Comparison of ENCODE assay signal across 9 mouse cellular contexts in genomic region chr13:49372370-49373060, GRCm38 (mm10). TPM values are rescaled to one million over a fixed set of nuclear protein-coding genes. Genes with fewer than 3 reads are reported as not detected.
DNase-seq lines count a peak whose midpoint lies in the region; ATAC-seq and TF ChIP-seq lines count a peak whose summit lies in the region.
"Had no signal": no experiment of that assay in that cellular context is flagged by ENCODE, and none has a peak within 500 bp of the region (broad histone marks: within the 10 kb centered on the region; RNA-seq: fewer than 3 reads in every experiment).

No protein-coding gene starts in this region.

- no peak overlapping the region for H3K4me3 ChIP-seq in kidney, adult 2 months (ENCODE audit: insufficient read depth, low read depth, low read length)
- H3K4me3 ChIP-seq in embryonic facial prominence, embryonic 10.5 days, result no peak overlapping the region
- no peak overlapping the region for H3K4me3 ChIP-seq in midbrain, embryonic 14.5 days (replicated peaks; ENCODE audit: low read depth, low read length)

- H3K4me2 ChIP-seq in midbrain, embryonic 14.5 days (ENCODE audit: low read length), result no peak overlapping the region
- H3K4me2 ChIP-seq: lung, embryonic 14.5 days had no signal

- DNase-seq in kidney, adult 2 months, result no peak
- no peak for DNase-seq in kidney, postnatal 10 days
- DNase-seq in MN1 (ENCODE audit: low spot score) (peak; percentile 18), adipocyte (ENCODE audit: low spot score) (no peak)
- no peak for DNase-seq in embryonic facial prominence, embryonic 10.5 days (ENCODE audit: low spot score)
- peak; percentile 62 to 65 for DNase-seq in heart, postnatal 36 days
- DNase-seq in midbrain, embryonic 14.5 days, result no peak
- DNase-seq: lung, embryonic 14.5 days had no signal

- peaks cover 22% of the 10 kb centered on the region; the same call in 1 of the 2 replicates for H3K4me1 ChIP-seq in kidney, adult 2 months (ENCODE audit: control insufficient read depth, insufficient read depth, low read length)
- peaks cover 33% of the 10 kb centered on the region for H3K4me1 ChIP-seq in embryonic facial prominence, embryonic 10.5 days
- H3K4me1 ChIP-seq in midbrain, embryonic 14.5 days (ENCODE audit: control insufficient read depth, insufficient read depth, low read length), result no peaks in the 10 kb centered on the region

- no peak overlapping the region for H3K9ac ChIP-seq in midbrain, embryonic 14.5 days (replicated peaks; ENCODE audit: low read length)
- H3K9ac ChIP-seq: lung, embryonic 14.5 days had no signal

- no peak for ATAC-seq in granulocyte monocyte progenitor cell, adult 5-6 weeks (replicated peaks; ENCODE audit: poor library complexity, severe bottlenecking)
- no peak for ATAC-seq in midbrain, embryonic 14.5 days (ENCODE audit: low FRiP score, low TSS enrichment)

- no peaks in the 10 kb centered on the region for H3K36me3 ChIP-seq in kidney, adult 2 months (ENCODE audit: control insufficient read depth, insufficient read depth, low read length)
- peaks cover 80% of the 10 kb centered on the region for H3K36me3 ChIP-seq in embryonic facial prominence, embryonic 10.5 days (replicated peaks)
- H3K36me3 ChIP-seq in midbrain, embryonic 14.5 days (ENCODE audit: control insufficient read depth, insufficient read depth, low read length), result peaks cover 58% of the 10 kb centered on the region

- no peak for TF ChIP-seq POLR2A in kidney, adult 2 months (IDR thresholded peaks at IDR 0.05; ENCODE audit: low read depth, low read length)

- intact Hi-C loops in heart, postnatal 36 days (cut with DNase I), result no loop called here

- peak overlapping the region; percentile 76 for H3K27ac ChIP-seq in kidney, adult 2 months (ENCODE audit: insufficient read depth, low read depth, low read length)
- 0 out of 2 replicates have a peak overlapping the region, but pooled peaks have one; percentile 26 for H3K27ac ChIP-seq in embryonic facial prominence, embryonic 10.5 days (replicated peaks)
- H3K27ac ChIP-seq in midbrain, embryonic 14.5 days (replicated peaks; ENCODE audit: low read depth, low read length), result no peak overlapping the region

- TF ChIP-seq CTCF in kidney, adult 2 months (conservative IDR thresholded peaks at IDR 0.05; ENCODE audit: insufficient read depth, insufficient read length, low read depth, low read length), result no peak

- H3K27me3 ChIP-seq in kidney, adult 2 months (replicated peaks; ENCODE audit: control insufficient read depth, insufficient read depth, low read length), result no peaks in the 10 kb centered on the region
- H3K27me3 ChIP-seq in embryonic facial prominence, embryonic 10.5 days (replicated peaks; ENCODE audit: low read depth, poor library complexity, severe bottlenecking), result no peaks in the 10 kb centered on the region
- no peaks in the 10 kb centered on the region for H3K27me3 ChIP-seq in midbrain, embryonic 14.5 days (ENCODE audit: control insufficient read depth, insufficient read depth, low read length)

- no peaks in the 10 kb centered on the region for H3K9me3 ChIP-seq in embryonic facial prominence, embryonic 10.5 days
- H3K9me3 ChIP-seq in midbrain, embryonic 14.5 days (ENCODE audit: control insufficient read depth, low read length), result no peaks in the 10 kb centered on the region

- 78% methylated on average over 9 of the region's 9 CpGs for WGBS in kidney, adult 2 months
- WGBS in embryonic facial prominence, embryonic 10.5 days, result 93% methylated on average over 9 of the region's 9 CpGs
- whole genome bisulfite sequencing in midbrain, embryonic 14.5 days, result 89% methylated on average over 9 of the region's 9 CpGs

RNA-seq across cellular contexts. Expression of gene Bicd2, which starts 31.1 kb away (rescaled TPM):
- 17.0 and 17.6 TPM in 2 replicates for polyA plus RNA-seq in kidney, adult 2 months (2012; rRNA removed)
- 32.6 and 33.3 TPM in 2 replicates for polyA plus RNA-seq in embryonic facial prominence, embryonic 10.5 days (2016; fragmentation: Nextera tagmentation; extraction: Ambion mirVana)
- 10 to 100 TPM; 73.4 to 79.7 TPM for total RNA-seq in heart, postnatal 36 days (2021)
- 13.8 and 13.9 TPM in 2 replicates for total RNA-seq in granulocyte monocyte progenitor cell, adult 5-6 weeks (2014; fragmentation: Nextera tagmentation)
- 20.6 and 22.8 TPM in 2 replicates for total RNA-seq in granulocyte monocyte progenitor cell, adult 5-6 weeks (2017)
- 25.3 and 30.1 TPM in 2 replicates for polyA plus RNA-seq in midbrain, embryonic 14.5 days (2014; fragmentation: Nextera tagmentation; extraction: Ambion mirVana)

RNA-seq across cellular contexts. Expression of gene Ippk, which starts 48.5 kb away (rescaled TPM):
- polyA plus RNA-seq in kidney, adult 2 months (2012; rRNA removed), result 6.5 and 7.1 TPM in 2 replicates
- polyA plus RNA-seq in embryonic facial prominence, embryonic 10.5 days (2016; fragmentation: Nextera tagmentation; extraction: Ambion mirVana), result 18.3 and 20.4 TPM in 2 replicates
- total RNA-seq in heart, postnatal 36 days (2021), result 1 to 10 TPM; 6.5 TPM
- 6.3 and 6.5 TPM in 2 replicates for total RNA-seq in granulocyte monocyte progenitor cell, adult 5-6 weeks (2014; fragmentation: Nextera tagmentation)
- 13.8 and 19.4 TPM in 2 replicates for total RNA-seq in granulocyte monocyte progenitor cell, adult 5-6 weeks (2017)
- polyA plus RNA-seq in midbrain, embryonic 14.5 days (2014; fragmentation: Nextera tagmentation; extraction: Ambion mirVana), result 11.3 and 15.7 TPM in 2 replicates

RNA-seq across cellular contexts. Expression of gene Fgd3, which starts 52.4 kb away (rescaled TPM):
- 6.2 and 6.3 TPM in 2 replicates for polyA plus RNA-seq in kidney, adult 2 months (2012; rRNA removed)
- polyA plus RNA-seq in embryonic facial prominence, embryonic 10.5 days (2016; fragmentation: Nextera tagmentation; extraction: Ambion mirVana), result 1.2 and 1.3 TPM in 2 replicates
- total RNA-seq in heart, postnatal 36 days (2021), result 1 to 10 TPM in 1 of 2 experiments, under 1 TPM in 1; 0.64 to 1.2 TPM
- 6.6 and 7.0 TPM in 2 replicates for total RNA-seq in granulocyte monocyte progenitor cell, adult 5-6 weeks (2014; fragmentation: Nextera tagmentation)
- 6.2 and 8.9 TPM in 2 replicates for total RNA-seq in granulocyte monocyte progenitor cell, adult 5-6 weeks (2017)
- polyA plus RNA-seq in midbrain, embryonic 14.5 days (2014; fragmentation: Nextera tagmentation; extraction: Ambion mirVana), result 1.8 and 2.0 TPM in 2 replicates

Comparison
In these comparisons a context has a peak if more than half of its experiments do, and no peak if none do; other contexts are left out.
1. DNase-seq: peak in MN1 (single experiment) and heart, postnatal 36 days (2 of 2); none in kidney, adult 2 months (single experiment), kidney, postnatal 10 days (single experiment), embryonic facial prominence, embryonic 10.5 days (single experiment), midbrain, embryonic 14.5 days (single experiment) and adipocyte (single experiment).